Mouse (Mus musculus) liver, embryonic 15.5 days (tissue): Measurements from ENCODE around the gene Abhd12b. TPM values are rescaled to one million over a fixed set of nuclear protein-coding genes. Genes with fewer than 3 reads are reported as not detected.
A peak's percentile ranks its signal among the peaks of the same experiment; 100 is the strongest.

Experiments
- ATAC-seq: fragments of 200-750 bp; cut with Nextera tagmentation; 2 replicates; pipeline ENCODE4 v1.8.0; 2017; ENCODE audit warnings: moderate number of reproducible peaks, mild to moderate bottlenecking, moderate library complexity; ENCODE audit not compliant: insufficient read depth
- H3K27ac ChIP-seq: fragments of 300-500 bp; sonication (generic); replicated peaks from 2 replicates; pipeline ENCODE4 v1.5.1; 2015; ENCODE audit warnings: mild to moderate bottlenecking, inconsistent platforms
- H3K27me3 ChIP-seq: fragments of 300-500 bp; sonication (generic); 2 replicates; pipeline ENCODE4 v1.6.1; 2015; ENCODE audit warnings: mild to moderate bottlenecking, inconsistent platforms
- H3K36me3 ChIP-seq: fragments of 300-500 bp; sonication (generic); replicated peaks from 2 replicates; pipeline ENCODE4 v1.6.1; 2015; ENCODE audit warnings: moderate library complexity, mild to moderate bottlenecking, inconsistent platforms
- H3K4me1 ChIP-seq: fragments of 300-500 bp; sonication (generic); replicated peaks from 2 replicates; pipeline ENCODE4 v1.6.1; 2015; ENCODE audit warnings: inconsistent platforms
- H3K4me2 ChIP-seq: fragments of 300-500 bp; sonication (generic); 2 replicates; pipeline ENCODE4 v1.6.1; 2015; ENCODE audit warnings: moderate library complexity, mild to moderate bottlenecking, inconsistent platforms
- H3K4me3 ChIP-seq: fragments of 300-500 bp; sonication (generic); replicated peaks from 2 replicates; pipeline ENCODE4 v1.5.1; 2015; ENCODE audit warnings: mild to moderate bottlenecking, inconsistent platforms
- H3K9ac ChIP-seq: fragments of 300-500 bp; sonication (generic); 2 replicates; pipeline ENCODE4 v1.6.1; 2015; ENCODE audit warnings: moderate library complexity, mild to moderate bottlenecking, inconsistent platforms
- H3K9me3 ChIP-seq: fragments of 300-500 bp; sonication (generic); replicated peaks from 2 replicates; pipeline ENCODE4 v1.6.1; 2016; ENCODE audit warnings: inconsistent platforms
- WGBS: fragments of 180-500 bp; shearing (Covaris S2); methylation state at CpG from one replicate; pipeline ENCODE4 v1.1.7; 2015; ENCODE audit warnings: mixed read lengths; ENCODE audit not compliant: insufficient replicate concordance; 5-methylcytosine and 5-hydroxymethylcytosine counted together
- polyA plus RNA-seq: library from polyadenylated mRNA; unstranded; fragments of >200 nt; fragmentation: Nextera tagmentation; extraction: Ambion mirVana; gene quantifications from 2 replicates; pipeline ENCODE4 v1.2.1, GENCODE M21; 2015

Abhd12b gene
- polyA plus RNA-seq, 1 experiment from 2014 or later, result not detected

- Histone ChIP-seq H3K9ac (no peak within 1 kb of the TSS), H3K27me3 (peaks cover 58% of the 10 kb centered on the region), H3K9me3 (no peaks in the 10 kb centered on the region), H3K36me3 (no peaks in the 10 kb centered on the region), H3K4me2 (peak within 1 kb of the TSS; percentile 94; the same call in 1 of the 2 replicates), H3K4me1 (peaks cover 23% of the 10 kb centered on the region), H3K27ac (no peak within 1 kb of the TSS), H3K4me3 (no peak within 1 kb of the TSS)
- no peak for ATAC-seq
- WGBS, result 61% methylated on average over 11 of the region's 11 CpGs
Observed at GRCm38 (mm10) chr12:70113351-70113750, 40.6 kb upstream of the Abhd12b start, which contains the start of gene Nin. Nin (minus strand) TSS chr12:70113717.

- 66% methylated on average over 10 of the region's 10 CpGs for WGBS
Observed at GRCm38 (mm10) chr12:70117146-70117545, 36.8 kb upstream of the Abhd12b start.

GRCm38 (mm10) chr12:70118721-70119345 lies 35.1 kb upstream of the Abhd12b start:
- ATAC-seq, result no peak
- peaks cover 14% of the 10 kb centered on the region for H3K27me3 ChIP-seq
- H3K4me1 ChIP-seq, result no peaks in the 10 kb centered on the region
- H3K4me2 ChIP-seq, result no peak overlapping the region
- no peak overlapping the region for H3K4me3 ChIP-seq
- H3K27ac ChIP-seq, result no peak overlapping the region
- H3K36me3 ChIP-seq, result no peaks in the 10 kb centered on the region
- no peak overlapping the region for H3K9ac ChIP-seq
- no peaks in the 10 kb centered on the region for H3K9me3 ChIP-seq
- WGBS, result 70% methylated on average over 10 of the region's 10 CpGs

More at GRCm38 (mm10) chr12:70117146-70117545, 36.8 kb upstream of the Abhd12b start:
- Histone ChIP-seq H3K27me3 (peaks cover 29% of the 10 kb centered on the region), H3K9me3 (no peaks in the 10 kb centered on the region), H3K36me3 (no peaks in the 10 kb centered on the region), H3K4me3 (no peak overlapping the region), H3K4me2 (no peak overlapping the region), H3K27ac (no peak overlapping the region), H3K9ac (no peak overlapping the region), H3K4me1 (no peaks in the 10 kb centered on the region; the same call in 1 of the 2 replicates)
- no peak for ATAC-seq

GRCm38 (mm10) chr12:70119552-70119951 lies 34.4 kb upstream of the Abhd12b start:
- Histone ChIP-seq H3K9ac (no peak overlapping the region), H3K27ac (no peak overlapping the region), H3K4me1 (no peaks in the 10 kb centered on the region), H3K4me2 (no peak overlapping the region), H3K9me3 (no peaks in the 10 kb centered on the region), H3K36me3 (no peaks in the 10 kb centered on the region), H3K27me3 (peaks cover 9% of the 10 kb centered on the region; the same call in 1 of the 2 replicates), H3K4me3 (no peak overlapping the region)
- no peak for ATAC-seq
- 27% methylated on average over 2 of the region's 2 CpGs for whole genome bisulfite sequencing

GRCm38 (mm10) chr12:70126626-70127025 lies 27.3 kb upstream of the Abhd12b start:
- Histone ChIP-seq H3K4me3 (no peak overlapping the region), H3K36me3 (no peaks in the 10 kb centered on the region), H3K27me3 (no peaks in the 10 kb centered on the region), H3K4me2 (no peak overlapping the region), H3K27ac (no peak overlapping the region), H3K4me1 (no peaks in the 10 kb centered on the region), H3K9me3 (no peaks in the 10 kb centered on the region), H3K9ac (no peak overlapping the region)
- WGBS, result 63% methylated on average over 4 of the region's 4 CpGs
- ATAC-seq, result no peak

GRCm38 (mm10) chr12:70129105-70129504 lies 24.8 kb upstream of the Abhd12b start:
- Histone ChIP-seq H3K9me3 (no peaks in the 10 kb centered on the region), H3K36me3 (no peaks in the 10 kb centered on the region), H3K4me1 (no peaks in the 10 kb centered on the region), H3K4me2 (no peak overlapping the region), H3K4me3 (no peak overlapping the region), H3K27ac (no peak overlapping the region), H3K27me3 (no peaks in the 10 kb centered on the region), H3K9ac (no peak overlapping the region)
- no peak for ATAC-seq
- 21% methylated on average over 5 of the region's 5 CpGs for WGBS

GRCm38 (mm10) chr12:70131042-70131675 lies 22.8 kb upstream of the Abhd12b start:
- no peak overlapping the region for H3K4me2 ChIP-seq
- H3K27me3 ChIP-seq, result no peaks in the 10 kb centered on the region
- H3K36me3 ChIP-seq, result no peaks in the 10 kb centered on the region
- H3K27ac ChIP-seq, result no peak overlapping the region
- no peaks in the 10 kb centered on the region for H3K4me1 ChIP-seq
- WGBS, result 55% methylated on average over 20 of the region's 20 CpGs
- no peak overlapping the region for H3K4me3 ChIP-seq
- no peaks in the 10 kb centered on the region for H3K9me3 ChIP-seq
- no peak overlapping the region for H3K9ac ChIP-seq
- ATAC-seq, result no peak

- ATAC-seq, result no peak
- H3K9me3 ChIP-seq, result no peaks in the 10 kb centered on the region
- no peaks in the 10 kb centered on the region for H3K36me3 ChIP-seq
- no peak overlapping the region for H3K9ac ChIP-seq
- no peak overlapping the region for H3K4me2 ChIP-seq
- 72% methylated on average over 20 of the region's 20 CpGs for WGBS
- no peak overlapping the region for H3K27ac ChIP-seq
- H3K27me3 ChIP-seq, result no peaks in the 10 kb centered on the region
- no peaks in the 10 kb centered on the region for H3K4me1 ChIP-seq
- H3K4me3 ChIP-seq, result no peak overlapping the region
Observed at GRCm38 (mm10) chr12:70134627-70135235, 19.2 kb upstream of the Abhd12b start.

- H3K4me2 ChIP-seq, result peak overlapping the region; percentile 26
- WGBS, result 16% methylated on average over 12 of the region's 12 CpGs
- H3K9ac ChIP-seq, result no peak overlapping the region
- no peaks in the 10 kb centered on the region for H3K9me3 ChIP-seq
- H3K27me3 ChIP-seq, result no peaks in the 10 kb centered on the region
- H3K36me3 ChIP-seq, result no peaks in the 10 kb centered on the region
- no peak for ATAC-seq
- H3K27ac ChIP-seq, result no peak overlapping the region
- H3K4me3 ChIP-seq, result no peak overlapping the region
- H3K4me1 ChIP-seq, result no peaks in the 10 kb centered on the region
Observed at GRCm38 (mm10) chr12:70136185-70136756, 17.7 kb upstream of the Abhd12b start.

- Histone ChIP-seq H3K9ac (no peak overlapping the region), H3K4me1 (no peaks in the 10 kb centered on the region), H3K27ac (no peak overlapping the region), H3K4me3 (no peak overlapping the region), H3K4me2 (no peak overlapping the region), H3K27me3 (no peaks in the 10 kb centered on the region), H3K36me3 (no peaks in the 10 kb centered on the region), H3K9me3 (no peaks in the 10 kb centered on the region)
- 58% methylated on average over 4 of the region's 4 CpGs for WGBS
- no peak for ATAC-seq
Observed at GRCm38 (mm10) chr12:70137095-70137494, 16.8 kb upstream of the Abhd12b start.

GRCm38 (mm10) chr12:70137626-70138025 lies 16.3 kb upstream of the Abhd12b start:
- WGBS, result 65% methylated on average over 9 of the region's 9 CpGs
- no peak overlapping the region for H3K27ac ChIP-seq
- no peak overlapping the region for H3K4me3 ChIP-seq
- no peak overlapping the region for H3K4me2 ChIP-seq
- no peaks in the 10 kb centered on the region for H3K4me1 ChIP-seq
- no peaks in the 10 kb centered on the region for H3K36me3 ChIP-seq
- H3K9me3 ChIP-seq, result no peaks in the 10 kb centered on the region
- H3K27me3 ChIP-seq, result no peaks in the 10 kb centered on the region
- ATAC-seq, result no peak
- H3K9ac ChIP-seq, result no peak overlapping the region
